Mouse (Mus musculus) fat pad, adult 2 months (tissue): ENCODE results near the gene Prtn3.
"Not testable (repeated sequence)": the region's sequence is repeated elsewhere in the genome, so short reads cannot be mapped to it uniquely, and the experiment has no call there.

Source experiments
- DNase-seq: peaks from one replicate; pipeline ENCODE4 v3.0.0-alpha.2; 2011; ENCODE audit warnings: low read depth, low spot score; ENCODE audit errors: extremely low read depth

Prtn3 gene

DNA sequence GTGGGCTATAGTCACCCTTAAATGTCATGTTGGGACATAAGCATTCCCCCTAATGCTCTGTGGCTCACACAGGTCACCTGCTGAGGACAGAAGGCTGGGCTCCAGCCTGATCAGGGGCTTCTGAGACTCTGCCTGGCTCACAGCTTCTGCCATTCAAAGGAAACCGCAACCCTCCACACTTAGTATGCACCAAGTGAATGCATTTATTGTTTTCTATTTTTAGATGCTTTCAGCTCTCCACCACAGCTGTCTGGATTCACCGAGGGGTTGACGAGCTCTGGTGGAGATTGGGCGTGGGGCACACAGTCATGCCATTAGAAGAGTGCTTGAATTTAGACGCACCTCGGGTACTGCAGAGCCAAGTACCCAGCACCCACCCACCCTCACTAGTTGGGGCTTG is 963 bp upstream of the Prtn3 start:
- DNase-seq = no peak

GRCm38 (mm10) chr10:79873715-79874289 is 474 bp upstream of the Prtn3 start:
- no peak for DNase-seq

- DNase-seq = no peak
Observed at GRCm38 (mm10) chr10:79877174-79877573, 2.9 kb downstream of the Prtn3 start.

DNA sequence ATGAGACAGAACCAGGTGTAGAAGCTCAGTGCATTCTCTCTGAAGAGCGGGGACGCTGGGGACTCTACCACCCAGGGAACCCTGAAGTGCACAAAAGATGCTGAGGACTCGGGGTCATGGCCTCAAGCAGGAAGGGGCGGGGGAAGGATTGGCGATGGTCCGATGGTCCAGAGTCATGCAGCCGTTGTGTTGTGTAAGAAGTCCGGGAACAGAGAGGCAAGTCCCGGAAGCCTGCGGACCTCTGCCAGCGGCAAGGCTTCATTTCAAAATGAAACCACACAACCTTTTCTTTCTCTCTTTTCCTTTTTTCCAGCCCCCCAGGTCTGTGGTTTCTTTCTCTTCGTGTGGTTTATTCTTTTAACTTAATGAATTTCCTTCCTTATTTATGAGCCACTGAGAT is 3.5 kb downstream of the Prtn3 start:
- DNase-seq = no peak

DNA sequence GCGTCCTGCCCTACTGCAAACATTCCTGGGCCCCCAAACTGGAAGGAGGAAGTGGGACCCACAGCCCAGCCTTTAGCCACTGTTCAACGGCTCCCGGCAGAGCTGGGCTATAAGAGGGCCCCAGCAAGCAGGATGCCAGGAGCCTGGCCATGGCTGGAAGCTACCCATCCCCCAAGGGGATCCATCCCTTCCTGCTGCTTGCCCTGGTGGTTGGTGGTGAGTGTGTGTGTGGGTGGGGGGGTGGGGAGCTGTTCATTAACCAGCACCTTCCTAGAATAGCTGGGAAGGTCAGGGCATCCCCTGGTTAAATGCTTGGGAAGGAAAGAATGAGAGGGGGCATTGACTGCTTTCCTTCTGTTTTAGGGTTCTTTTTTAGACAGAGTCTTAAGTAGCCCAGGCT is 5.3 kb downstream of the Prtn3 start:
- DNase-seq = no peak

DNA sequence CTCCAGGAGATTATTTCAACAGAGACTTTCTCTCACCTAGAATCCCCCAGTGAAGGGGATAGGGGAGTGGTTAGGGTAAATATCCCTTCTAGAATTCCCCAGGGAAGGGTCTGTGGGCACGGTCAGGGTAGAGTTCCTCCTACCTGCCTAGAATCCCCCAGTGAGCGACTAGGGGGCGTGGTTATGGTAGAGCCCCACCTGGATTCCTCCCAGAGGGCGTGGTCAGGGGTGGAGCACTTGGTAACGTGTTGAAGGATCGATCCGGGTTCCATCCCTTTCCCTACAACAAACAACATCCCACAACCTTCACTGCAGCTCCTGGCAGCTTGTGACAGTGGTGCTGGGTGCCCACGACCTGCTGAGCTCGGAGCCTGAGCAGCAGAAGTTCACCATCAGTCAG is 6.4 kb downstream of the Prtn3 start:
- DNase-seq = no peak

- no peak for DNase-seq
Observed at GRCm38 (mm10) chr10:79881981-79882380, 7.7 kb downstream of the Prtn3 start.

GRCm38 (mm10) chr10:79883297-79884084 is 9.2 kb downstream of the Prtn3 start:
- DNase-seq = no peak

DNA sequence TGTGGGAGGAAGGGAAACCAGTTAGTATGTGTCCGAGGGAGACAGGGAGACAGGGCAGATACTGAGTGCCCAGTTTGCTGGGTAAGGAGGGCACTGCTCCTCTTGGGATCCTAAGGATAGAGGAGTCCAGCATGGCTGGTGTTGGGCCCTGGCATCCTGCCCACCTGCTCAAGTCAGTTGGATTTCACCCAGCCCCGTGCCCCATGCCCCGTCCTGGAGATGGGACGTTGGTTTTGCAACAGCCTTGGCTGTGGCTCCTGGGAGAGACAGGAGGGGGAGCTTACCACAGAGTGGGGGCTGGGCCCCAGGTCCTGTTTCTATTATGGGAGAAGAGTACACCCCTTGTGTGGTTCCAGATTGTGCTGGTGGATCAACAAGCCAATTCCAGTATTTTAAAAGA is 10.2 kb downstream of the Prtn3 start:
- peak; percentile 7 for DNase-seq

DNA sequence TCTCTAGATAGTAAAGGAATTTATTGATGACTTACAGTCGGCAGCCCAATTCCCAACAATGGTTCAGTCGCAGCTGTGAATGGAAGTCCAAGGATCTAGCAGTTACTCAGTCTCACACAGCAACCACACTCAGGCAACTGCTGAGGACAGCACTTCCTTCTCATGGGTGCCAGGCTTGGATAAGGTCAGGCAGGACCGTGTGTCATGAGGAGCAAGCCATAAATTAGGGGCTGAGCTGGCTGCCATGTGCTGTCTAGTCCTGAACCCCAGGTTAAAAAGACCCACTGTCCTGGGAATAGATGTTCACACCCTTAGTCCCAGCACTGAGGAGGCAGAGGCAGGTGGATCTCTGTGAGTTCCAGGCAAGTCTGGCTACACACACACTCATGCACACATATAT is 10.7 kb downstream of the Prtn3 start:
- not testable (repeated sequence) for DNase-seq

GRCm38 (mm10) chr10:79886054-79886453 is 11.8 kb downstream of the Prtn3 start, which contains the start of gene Elane:
Gene Elane, plus strand, starts transcription at chr10:79886247.
- DNase-seq = no peak

GRCm38 (mm10) chr10:79886611-79887010 is 12.3 kb downstream of the Prtn3 start:
- no peak for DNase-seq

DNA sequence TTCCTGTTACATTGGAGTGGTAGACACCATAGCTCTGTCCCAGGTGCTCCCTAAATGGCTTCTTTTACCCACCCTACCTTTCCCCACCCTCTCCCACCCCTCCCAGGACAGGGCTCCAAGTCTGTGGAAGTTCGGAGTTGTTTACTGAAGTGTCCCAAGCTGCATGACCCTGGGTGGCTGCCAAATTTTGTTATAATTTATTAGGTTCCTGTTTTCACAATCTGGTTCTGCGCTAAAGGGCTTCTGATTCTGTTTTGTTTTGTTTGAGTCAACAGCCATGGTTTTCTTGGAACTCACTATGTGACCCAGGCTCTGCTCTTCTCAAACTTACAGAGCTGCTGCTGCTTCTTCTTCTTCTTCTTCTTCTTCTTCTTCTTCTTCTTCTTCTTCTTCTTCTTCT is 15.1 kb downstream of the Prtn3 start:
- no peak for DNase-seq

DNA sequence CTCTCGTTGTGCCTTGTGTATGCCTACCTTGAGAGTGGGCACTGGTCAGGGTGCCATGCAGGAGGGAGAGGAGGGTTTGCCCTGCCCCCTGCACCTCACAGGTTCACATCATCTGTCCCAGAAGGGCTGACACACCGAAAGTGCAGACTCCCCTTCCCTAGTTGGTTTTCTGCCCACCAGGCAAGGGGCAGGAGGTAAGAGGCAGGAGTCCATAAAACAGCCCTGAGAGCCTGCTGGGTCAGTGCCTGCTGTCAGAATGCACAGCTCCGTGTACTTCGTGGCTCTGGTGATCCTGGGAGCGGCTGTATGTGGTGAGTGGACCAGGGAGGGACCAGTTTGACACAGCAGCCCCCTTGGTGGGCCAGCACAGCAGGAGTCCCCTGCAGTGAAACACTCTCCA is 16.4 kb downstream of the Prtn3 start, which contains the start of gene Cfd:
Gene Cfd (plus strand): TSS at position 184 of the 400 bp plus-strand sequence.
- no peak for DNase-seq

- not testable (repeated sequence) for DNase-seq
Observed at GRCm38 (mm10) chr10:79892451-79893118, 18.3 kb downstream of the Prtn3 start.

GRCm38 (mm10) chr10:79896306-79896705 is 22.0 kb downstream of the Prtn3 start:
- no peak for DNase-seq

- no peak for DNase-seq
Observed at GRCm38 (mm10) chr10:79896814-79897213, 22.5 kb downstream of the Prtn3 start.

DNA sequence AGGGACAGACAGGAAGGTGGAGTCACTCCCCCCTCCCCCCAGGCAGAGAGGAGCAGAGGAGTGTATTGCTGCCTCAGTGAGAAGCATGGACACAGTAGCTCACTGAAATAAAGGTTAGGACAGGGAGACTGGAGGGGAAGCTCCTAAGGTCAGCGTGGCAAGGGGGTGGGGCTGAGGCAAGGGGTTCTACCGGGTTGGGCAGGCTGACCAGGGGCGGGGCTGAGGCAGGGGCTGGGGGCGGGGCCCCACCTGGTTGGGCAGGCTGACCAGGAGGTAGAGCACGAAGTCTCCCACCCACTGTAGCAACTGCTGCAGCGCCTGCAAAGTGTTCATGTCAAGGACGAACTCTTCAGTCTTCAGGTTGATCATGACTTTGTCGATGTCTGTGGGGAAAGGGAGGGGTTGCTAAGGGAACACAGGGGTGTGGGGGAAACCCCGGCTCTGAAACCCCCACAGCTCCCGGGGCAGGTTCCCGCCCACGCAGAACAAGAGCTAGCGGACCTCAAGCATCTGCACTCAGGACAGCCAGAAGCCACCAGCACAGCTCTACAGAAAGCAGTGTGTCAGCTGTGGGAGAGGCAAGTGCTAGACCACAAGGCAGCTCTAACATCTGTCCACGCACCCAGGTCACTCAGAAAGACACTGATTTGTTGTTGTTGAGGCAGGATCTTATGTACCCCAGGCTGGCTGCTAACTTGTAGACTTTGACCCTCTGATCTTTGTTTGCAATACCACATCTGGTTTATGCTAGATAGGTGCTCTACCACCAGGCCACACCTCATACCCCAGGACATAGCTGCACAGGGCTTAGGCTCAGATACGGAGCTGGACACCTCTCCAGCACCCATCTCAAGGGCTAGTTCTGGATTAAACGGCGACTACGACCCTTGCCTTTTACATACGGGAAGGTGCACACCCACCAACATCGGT is 23.3 kb downstream of the Prtn3 start:
- no peak for DNase-seq

- no peak for DNase-seq
Observed at GRCm38 (mm10) chr10:79900951-79901410, 26.7 kb downstream of the Prtn3 start.

- DNase-seq = no peak
Observed at GRCm38 (mm10) chr10:79906712-79907111, 32.4 kb downstream of the Prtn3 start.

DNA sequence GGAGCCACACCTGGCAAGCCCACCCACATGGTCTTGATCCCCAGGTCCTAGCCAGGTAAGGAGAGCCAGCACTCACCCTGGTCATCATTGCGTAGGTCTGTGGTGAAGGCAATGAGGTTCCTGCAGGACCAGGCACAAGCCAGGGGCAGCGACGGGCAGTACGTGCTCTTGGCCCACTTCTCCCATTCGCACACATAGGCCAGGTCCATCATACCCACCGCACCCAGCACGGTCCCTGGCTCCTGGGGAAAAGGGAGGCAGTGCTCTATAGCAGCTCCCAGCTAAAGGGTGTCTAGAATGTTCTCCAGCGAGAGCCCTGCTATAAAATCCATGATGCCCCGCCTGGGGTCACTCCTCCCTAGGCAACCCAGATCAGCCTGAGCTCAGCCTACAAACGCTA is 33.1 kb downstream of the Prtn3 start:
- DNase-seq = no peak
